Mouse (Mus musculus) hindbrain, postnatal 0 days (tissue): Measurements from ENCODE around the gene Frmd4b. TPM values are rescaled to one million over a fixed set of nuclear protein-coding genes. Genes with fewer than 3 reads are reported as not detected.
A peak's percentile ranks its signal among the peaks of the same experiment; 100 is the strongest.

ENCODE experiments used
- ATAC-seq: fragments of 200-750 bp; cut with Nextera tagmentation; 2 replicates; pipeline ENCODE4 v1.8.0; 2017; ENCODE audit warnings: mild to moderate bottlenecking, moderate TSS enrichment, moderate library complexity
- DNase-seq: peaks from one replicate; pipeline ENCODE4 v3.0.0-alpha.2; 2015; ENCODE audit warnings: low spot score
- H3K27ac ChIP-seq: fragments of 300-500 bp; sonication (generic); 2 replicates; pipeline ENCODE4 v1.5.1; 2014; ENCODE audit warnings: mild to moderate bottlenecking
- H3K27me3 ChIP-seq: fragments of 300-500 bp; sonication (generic); 2 replicates; pipeline ENCODE4 v1.6.1; 2014; ENCODE audit warnings: low read length, mixed read lengths; ENCODE audit not compliant: insufficient read depth
- H3K36me3 ChIP-seq: fragments of 300-500 bp; sonication (generic); 2 replicates; pipeline ENCODE4 v1.6.1; 2014; ENCODE audit warnings: low read length, mixed read lengths; ENCODE audit not compliant: insufficient read depth
- H3K4me1 ChIP-seq: fragments of 300-500 bp; sonication (generic); 2 replicates; pipeline ENCODE4 v1.6.1; 2014; ENCODE audit warnings: antibody characterized with exemption, low read length, mixed read lengths; ENCODE audit not compliant: insufficient read depth
- H3K4me2 ChIP-seq: fragments of 300-500 bp; sonication (generic); 2 replicates; pipeline ENCODE4 v1.6.1; 2014; ENCODE audit warnings: low read depth, mild to moderate bottlenecking, low read length, moderate library complexity, mixed read lengths
- H3K4me3 ChIP-seq: fragments of 300-500 bp; sonication (generic); 2 replicates; pipeline ENCODE4 v1.5.1; 2014; ENCODE audit warnings: low read length
- H3K9ac ChIP-seq: fragments of 300-500 bp; sonication (generic); replicated peaks from 2 replicates; pipeline ENCODE4 v1.6.1; 2014; ENCODE audit warnings: mild to moderate bottlenecking, low read length, moderate library complexity, mixed read lengths
- H3K9me3 ChIP-seq: fragments of 300-500 bp; sonication (generic); 2 replicates; pipeline ENCODE4 v1.6.1; 2016; ENCODE audit warnings: low read length, mixed read lengths
- CTCF ChIP-seq: IDR thresholded peaks from 2 replicates; pipeline ENCODE4 v1.5.1; 2016; ENCODE audit warnings: antibody characterized with exemption, control low read depth, low read depth
- WGBS: fragments of 180-500 bp; shearing (Covaris S2); extraction: QIAGEN DNeasy Blood & Tissue Kit; methylation state at CpG from one replicate; pipeline ENCODE4 v1.1.7; 2014; 5-methylcytosine and 5-hydroxymethylcytosine counted together
- polyA plus RNA-seq: library from polyadenylated mRNA; unstranded; fragments of >200 nt; fragmentation: Nextera tagmentation; extraction: Ambion mirVana; gene quantifications from 2 replicates; pipeline ENCODE4 v1.2.1, GENCODE M21; 2015
- total RNA-seq: library from RNA; depleted of rRNA; stranded (reverse); fragments of >200 nt; gene quantifications from 2 replicates; pipeline ENCODE4 v1.2.3, GENCODE M21; 2014

The Frmd4b gene
- total and polyA plus RNA-seq, 2 experiments from 2014 or later, result 12.6 to 20.2 TPM

DNA sequence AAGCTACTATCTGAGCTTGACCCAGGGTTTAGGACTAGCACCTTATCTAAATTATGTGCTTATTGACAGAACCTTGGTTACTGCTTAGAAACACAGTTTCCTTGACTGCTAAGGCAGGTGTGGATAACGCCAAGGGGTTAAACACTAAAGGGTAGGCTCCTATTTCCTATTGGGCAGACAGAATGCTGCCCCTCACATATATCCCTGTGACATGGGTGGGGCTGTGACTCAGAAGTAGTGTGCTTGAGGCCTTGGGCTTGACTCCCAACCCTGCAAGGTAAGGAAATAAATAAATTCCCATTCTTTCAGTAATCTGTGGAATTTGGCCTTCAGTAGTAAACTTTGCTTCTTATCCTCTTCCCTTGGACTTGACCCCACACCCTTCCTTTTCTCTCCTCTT, 275.7 kb downstream of the Frmd4b start:
- H3K4me1 ChIP-seq, result no peaks in the 10 kb centered on the region
- H3K36me3 ChIP-seq, result no peaks in the 10 kb centered on the region
- H3K27ac ChIP-seq, result no peak overlapping the region
- no peaks in the 10 kb centered on the region for H3K9me3 ChIP-seq
- TF ChIP-seq CTCF, result no peak
- no peak for ATAC-seq
- WGBS, result 97% methylated on average over 1 of the region's 1 CpGs
- no peak for DNase-seq
- H3K4me3 ChIP-seq, result no peak overlapping the region
- H3K9ac ChIP-seq, result no peak overlapping the region
- no peak overlapping the region for H3K4me2 ChIP-seq
- H3K27me3 ChIP-seq, result no peaks in the 10 kb centered on the region

DNA sequence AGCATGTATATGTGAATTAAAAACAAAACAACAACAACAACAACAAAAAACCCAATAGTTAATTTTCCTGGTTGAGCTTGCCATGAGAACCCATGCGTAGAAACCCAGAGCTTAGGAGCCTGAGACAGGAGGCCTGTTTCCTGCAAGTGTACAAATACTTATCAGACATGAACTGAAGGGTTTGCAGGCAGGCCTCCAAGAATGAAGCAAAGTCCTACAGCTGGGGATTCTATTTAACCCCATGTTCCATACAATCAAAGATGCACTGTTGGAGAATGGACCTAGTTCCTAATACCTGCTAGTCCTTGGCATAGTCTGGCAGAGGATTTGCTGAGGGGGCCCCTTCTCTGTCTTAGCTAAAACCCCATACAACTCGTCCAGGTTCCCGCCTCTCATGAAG, 276.2 kb downstream of the Frmd4b start:
- no peak overlapping the region for H3K9ac ChIP-seq
- no peaks in the 10 kb centered on the region for H3K9me3 ChIP-seq
- no peak overlapping the region for H3K4me3 ChIP-seq
- H3K27me3 ChIP-seq, result no peaks in the 10 kb centered on the region
- WGBS, result 90% methylated on average over 3 of the region's 3 CpGs
- H3K4me1 ChIP-seq, result no peaks in the 10 kb centered on the region
- ATAC-seq, result no peak
- TF ChIP-seq CTCF, result no peak
- DNase-seq, result no peak
- H3K4me2 ChIP-seq, result no peak overlapping the region
- no peaks in the 10 kb centered on the region for H3K36me3 ChIP-seq
- H3K27ac ChIP-seq, result no peak overlapping the region

DNA sequence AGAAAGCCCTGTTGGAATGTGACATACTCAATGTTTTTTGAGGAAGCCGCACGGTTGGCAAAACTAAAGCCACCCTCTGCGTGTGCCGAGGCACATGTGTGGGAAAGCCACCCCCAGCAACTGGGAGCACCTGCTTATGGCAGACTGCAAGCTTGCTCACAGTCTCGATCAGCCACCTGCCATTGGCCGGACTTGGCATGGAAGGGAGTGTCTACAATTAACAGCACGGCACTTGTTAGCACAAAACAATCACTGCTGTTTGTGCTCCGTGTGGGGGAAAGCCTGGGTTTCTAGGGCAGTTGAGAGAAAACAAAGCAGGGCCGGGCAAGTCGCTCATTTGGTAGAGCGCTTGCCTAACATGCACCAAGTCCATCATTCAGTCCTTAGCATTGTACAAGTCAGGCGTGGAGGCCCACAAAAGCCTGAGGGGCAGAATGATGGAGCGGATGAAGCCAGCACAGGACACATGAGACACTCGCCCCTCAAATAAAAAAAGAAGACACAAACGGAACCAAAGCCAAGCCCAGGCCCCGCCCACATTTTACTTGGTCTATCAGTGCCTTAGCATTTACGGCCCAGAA, 277.0 kb downstream of the Frmd4b start:
- ATAC-seq, result peak; percentile 35; the same call in 1 of the 2 replicates
- H3K4me1 ChIP-seq, result no peaks in the 10 kb centered on the region
- no peak for TF ChIP-seq CTCF
- no peak overlapping the region for H3K4me3 ChIP-seq
- no peaks in the 10 kb centered on the region for H3K9me3 ChIP-seq
- H3K27ac ChIP-seq, result no peak overlapping the region
- no peak overlapping the region for H3K9ac ChIP-seq
- H3K36me3 ChIP-seq, result no peaks in the 10 kb centered on the region
- 51% methylated on average over 17 of the region's 17 CpGs for WGBS
- no peak overlapping the region for H3K4me2 ChIP-seq
- DNase-seq, result peak; percentile 28
- no peaks in the 10 kb centered on the region for H3K27me3 ChIP-seq

DNA sequence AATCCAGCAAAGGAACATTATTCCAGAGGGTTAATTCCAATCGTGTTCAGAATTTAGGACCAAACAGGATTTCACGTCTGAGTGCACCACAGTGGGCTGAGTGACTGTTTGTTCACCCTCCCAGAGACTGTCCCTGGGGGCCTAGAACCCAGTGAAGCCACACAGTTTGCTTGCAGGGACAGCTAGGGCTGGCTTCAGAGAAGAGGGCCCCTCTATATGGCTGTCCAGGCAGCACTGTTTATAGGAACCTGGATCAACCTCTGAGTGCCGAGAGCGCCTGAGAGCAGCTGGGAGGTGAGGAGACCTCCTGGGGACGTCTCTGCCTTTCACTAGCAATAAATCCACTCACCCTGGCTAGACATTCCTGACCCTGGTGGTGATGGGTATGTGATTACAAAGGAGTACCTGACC, 278.1 kb downstream of the Frmd4b start:
- ATAC-seq, result 0 out of 2 replicates have a peak, but pooled peaks have one; percentile 21

DNA sequence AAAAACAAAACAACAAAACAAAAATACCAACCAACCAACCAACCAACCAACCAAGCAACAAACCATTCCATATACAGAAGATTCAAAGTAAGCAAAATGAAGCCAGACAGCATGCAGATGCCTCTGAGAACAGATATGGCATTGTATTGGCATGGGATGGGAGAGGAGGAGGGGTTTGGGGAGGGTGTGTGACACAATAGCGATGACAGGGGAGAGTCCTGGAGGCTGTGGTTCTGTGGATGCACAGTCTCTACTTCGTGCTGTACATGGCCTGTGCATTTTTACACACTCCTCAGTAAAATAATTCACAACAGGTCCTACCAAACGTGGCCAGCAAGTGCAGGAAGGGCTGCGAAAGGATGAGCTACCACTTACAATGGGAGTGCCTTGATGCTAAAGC, 278.5 kb downstream of the Frmd4b start:
- Histone ChIP-seq H3K4me2 (no peak overlapping the region), H3K27ac (no peak overlapping the region), H3K27me3 (no peaks in the 10 kb centered on the region), H3K4me3 (no peak overlapping the region), H3K9me3 (no peaks in the 10 kb centered on the region), H3K36me3 (no peaks in the 10 kb centered on the region), H3K9ac (no peak overlapping the region), H3K4me1 (no peaks in the 10 kb centered on the region)
- 40% methylated on average over 4 of the region's 4 CpGs for WGBS
- DNase-seq (no peak), ATAC-seq (0 out of 2 replicates have a peak, but pooled peaks have one; percentile 15)
- no peak for TF ChIP-seq CTCF

More for the DNA sequence above, 278.1 kb downstream of the Frmd4b start:
- no peak overlapping the region for H3K9ac ChIP-seq
- no peak overlapping the region for H3K4me3 ChIP-seq
- H3K4me1 ChIP-seq, result no peaks in the 10 kb centered on the region
- TF ChIP-seq CTCF, result no peak
- H3K27me3 ChIP-seq, result no peaks in the 10 kb centered on the region
- no peaks in the 10 kb centered on the region for H3K36me3 ChIP-seq
- no peak overlapping the region for H3K27ac ChIP-seq
- WGBS, result 38% methylated on average over 5 of the region's 5 CpGs
- no peaks in the 10 kb centered on the region for H3K9me3 ChIP-seq
- DNase-seq, result peak; percentile 26
- H3K4me2 ChIP-seq, result no peak overlapping the region

DNA sequence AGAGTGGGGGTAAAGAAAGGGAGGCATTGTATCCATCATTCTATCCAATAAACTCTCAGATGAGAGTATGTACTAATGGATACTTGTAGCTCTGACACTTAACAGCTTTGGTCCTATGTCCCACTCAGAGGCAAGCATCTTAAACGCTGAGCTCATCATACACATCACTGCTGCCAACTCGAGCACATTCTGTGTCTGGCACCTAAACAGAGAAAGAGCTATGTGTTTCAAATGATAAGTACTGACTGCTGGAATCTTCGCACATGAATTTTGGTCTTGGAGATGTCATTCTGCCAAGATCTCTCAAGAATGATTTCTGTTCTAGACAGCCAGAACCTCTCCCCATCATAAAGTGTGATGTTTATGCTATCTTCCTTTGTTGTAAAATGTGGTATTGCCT, 284.0 kb downstream of the Frmd4b start:
- TF ChIP-seq CTCF, result no peak
- DNase-seq (no peak), ATAC-seq (no peak)
- no peak overlapping the region for H3K4me2 ChIP-seq
- H3K27ac ChIP-seq, result no peak overlapping the region
- no peaks in the 10 kb centered on the region for H3K4me1 ChIP-seq
- H3K27me3 ChIP-seq, result no peaks in the 10 kb centered on the region
- 71% methylated on average over 3 of the region's 3 CpGs for WGBS
- no peaks in the 10 kb centered on the region for H3K36me3 ChIP-seq
- H3K9ac ChIP-seq, result no peak overlapping the region
- no peaks in the 10 kb centered on the region for H3K9me3 ChIP-seq
- H3K4me3 ChIP-seq, result no peak overlapping the region

DNA sequence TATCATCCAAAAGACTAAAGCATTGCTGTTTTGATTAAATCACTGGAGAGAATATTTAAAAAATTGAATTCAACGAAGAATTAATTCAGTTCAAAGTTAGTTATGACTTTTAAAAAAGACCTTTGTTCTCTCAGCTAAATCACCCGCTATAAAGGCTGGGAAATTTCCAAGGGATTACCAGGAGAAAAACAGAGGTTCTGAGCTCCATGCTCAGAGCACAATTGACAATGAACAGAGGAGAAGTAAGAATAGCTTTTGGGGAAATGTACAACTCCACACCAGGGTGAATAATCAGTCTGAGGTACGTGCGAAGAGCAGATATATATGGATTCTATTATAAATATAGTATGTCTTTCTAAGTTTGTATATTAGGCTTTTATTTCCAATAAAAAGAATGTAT, 293.4 kb downstream of the Frmd4b start:
- H3K9ac ChIP-seq, result no peak overlapping the region
- no peaks in the 10 kb centered on the region for H3K4me1 ChIP-seq
- ATAC-seq, result no peak
- H3K4me2 ChIP-seq, result no peak overlapping the region
- no peaks in the 10 kb centered on the region for H3K9me3 ChIP-seq
- no peaks in the 10 kb centered on the region for H3K36me3 ChIP-seq
- H3K27me3 ChIP-seq, result no peaks in the 10 kb centered on the region
- WGBS, result 76% methylated on average over 4 of the region's 4 CpGs
- TF ChIP-seq CTCF, result no peak
- H3K4me3 ChIP-seq, result no peak overlapping the region
- no peak for DNase-seq
- no peak overlapping the region for H3K27ac ChIP-seq
